Mouse (Mus musculus) midbrain, postnatal 0 days (tissue): ENCODE measurements around the gene Gnptg. TPM values are rescaled to one million over a fixed set of nuclear protein-coding genes. Genes with fewer than 3 reads are reported as not detected.
"Not testable (repeated sequence)": the region's sequence is repeated elsewhere in the genome, so short reads cannot be mapped to it uniquely, and the experiment has no call there.

Experiments used
- ATAC-seq: fragments of 200-750 bp; cut with Nextera tagmentation; 2 replicates; pipeline ENCODE4 v1.8.0; 2017; ENCODE audit warnings: moderate number of reproducible peaks, mild to moderate bottlenecking, moderate TSS enrichment, moderate library complexity; ENCODE audit not compliant: low FRiP score
- DNase-seq: peaks from one replicate; pipeline ENCODE4 v3.0.0-alpha.2; 2015; ENCODE audit warnings: low spot score
- H3K27ac ChIP-seq: fragments of 300-500 bp; sonication (generic); 2 replicates; pipeline ENCODE4 v1.5.1; 2014; ENCODE audit warnings: low read depth, mild to moderate bottlenecking, low read length, mixed read lengths
- H3K27me3 ChIP-seq: fragments of 300-500 bp; sonication (generic); 2 replicates; pipeline ENCODE4 v1.6.1; 2014; ENCODE audit warnings: low read length, control low read depth, mixed read lengths; ENCODE audit not compliant: insufficient read depth
- H3K36me3 ChIP-seq: fragments of 300-500 bp; sonication (generic); 2 replicates; pipeline ENCODE4 v1.6.1; 2014; ENCODE audit warnings: low read length, control low read depth, mixed read lengths; ENCODE audit not compliant: insufficient read depth
- H3K4me1 ChIP-seq: fragments of 300-500 bp; sonication (generic); 2 replicates; pipeline ENCODE4 v1.6.1; 2014; ENCODE audit warnings: mild to moderate bottlenecking, control low read depth, antibody characterized with exemption, low read length, mixed read lengths; ENCODE audit not compliant: insufficient read depth
- H3K4me2 ChIP-seq: fragments of 300-500 bp; sonication (generic); 2 replicates; pipeline ENCODE4 v1.6.1; 2014; ENCODE audit warnings: low read depth, mild to moderate bottlenecking, low read length, mixed read lengths; ENCODE audit not compliant: poor library complexity, severe bottlenecking
- H3K4me3 ChIP-seq: fragments of 300-500 bp; sonication (generic); 2 replicates; pipeline ENCODE4 v1.5.1; 2014; ENCODE audit warnings: low read depth, mild to moderate bottlenecking, low read length, moderate library complexity
- H3K9ac ChIP-seq: fragments of 300-500 bp; sonication (generic); replicated peaks from 2 replicates; pipeline ENCODE4 v1.6.1; 2014; ENCODE audit warnings: mild to moderate bottlenecking, low read length, moderate library complexity, mixed read lengths; ENCODE audit not compliant: poor library complexity, severe bottlenecking
- H3K9me3 ChIP-seq: fragments of 300-500 bp; sonication (generic); 2 replicates; pipeline ENCODE4 v1.6.1; 2016; ENCODE audit warnings: low read length, control low read depth
- CTCF ChIP-seq: IDR thresholded peaks from 2 replicates; pipeline ENCODE4 v1.5.1; 2016; ENCODE audit warnings: antibody characterized with exemption, mild to moderate bottlenecking
- WGBS: fragments of 180-500 bp; shearing (Covaris S2); extraction: QIAGEN DNeasy Blood & Tissue Kit; methylation state at CpG from one replicate; pipeline ENCODE4 v1.1.7; 2014; 5-methylcytosine and 5-hydroxymethylcytosine counted together
- polyA plus RNA-seq: library from polyadenylated mRNA; unstranded; fragments of >200 nt; fragmentation: Nextera tagmentation; extraction: Ambion mirVana; gene quantifications from 2 replicates; pipeline ENCODE4 v1.2.1, GENCODE M21; 2015
- total RNA-seq: library from RNA; depleted of rRNA; stranded (reverse); fragments of >200 nt; gene quantifications from 2 replicates; pipeline ENCODE4 v1.2.3, GENCODE M21; 2014

The Gnptg gene
- total and polyA plus RNA-seq, 2 experiments from 2014 or later: 104 to 127 TPM

- ATAC-seq: no peak
- H3K4me3 ChIP-seq: no peak overlapping the region
- H3K9ac ChIP-seq: no peak overlapping the region
- H3K36me3 ChIP-seq: peaks cover 53% of the 10 kb centered on the region
- H3K27ac ChIP-seq: no peak overlapping the region
- no peaks in the 10 kb centered on the region for H3K4me1 ChIP-seq
- H3K9me3 ChIP-seq: no peaks in the 10 kb centered on the region
- TF ChIP-seq CTCF: no peak
- H3K27me3 ChIP-seq: no peaks in the 10 kb centered on the region
- DNase-seq: no peak
- H3K4me2 ChIP-seq: no peak overlapping the region
- 92% methylated on average over 3 of the region's 3 CpGs for WGBS
These were observed 9.2 kb downstream of the Gnptg start for GRCm38 (mm10) chr17:25230700-25231099.

- H3K27ac ChIP-seq, H3K9ac ChIP-seq, H3K4me3 ChIP-seq, H3K9me3 ChIP-seq, H3K27me3 ChIP-seq, H3K4me1 ChIP-seq, DNase-seq, H3K4me2 ChIP-seq, ATAC-seq: not testable (repeated sequence)
- WGBS: 78% methylated on average over 16 of the region's 17 CpGs
- H3K36me3 ChIP-seq: peaks cover 54% of the 10 kb centered on the region
These were observed 9.8 kb downstream of the Gnptg start for GRCm38 (mm10) chr17:25230014-25230655.

- Histone ChIP-seq H3K4me2 (no peak overlapping the region), H3K9ac (no peak overlapping the region), H3K27me3 (no peaks in the 10 kb centered on the region), H3K36me3 (peaks cover 48% of the 10 kb centered on the region), H3K27ac (no peak overlapping the region), H3K4me1 (no peaks in the 10 kb centered on the region), H3K9me3 (no peaks in the 10 kb centered on the region), H3K4me3 (no peak overlapping the region)
- ATAC-seq (no peak), DNase-seq (no peak)
- WGBS: 88% methylated on average over 5 of the region's 5 CpGs
- no peak for TF ChIP-seq CTCF
These were observed 11.9 kb downstream of the Gnptg start for GRCm38 (mm10) chr17:25227991-25228390.

- H3K9me3 ChIP-seq: no peaks in the 10 kb centered on the region
- peaks cover 40% of the 10 kb centered on the region for H3K36me3 ChIP-seq
- H3K27me3 ChIP-seq: no peaks in the 10 kb centered on the region
- ATAC-seq (no peak), DNase-seq (no peak)
- peaks cover 5% of the 10 kb centered on the region; the same call in 1 of the 2 replicates for H3K4me1 ChIP-seq
- no peak overlapping the region for H3K4me3 ChIP-seq
- WGBS: 87% methylated on average over 4 of the region's 4 CpGs
- no peak overlapping the region for H3K27ac ChIP-seq
- no peak for TF ChIP-seq CTCF
- H3K9ac ChIP-seq: no peak overlapping the region
- no peak overlapping the region for H3K4me2 ChIP-seq
These were observed 14.3 kb downstream of the Gnptg start for GRCm38 (mm10) chr17:25225659-25226058.

GRCm38 (mm10) chr17:25224586-25225222 lies 15.2 kb downstream of the Gnptg start:
- H3K9ac ChIP-seq: no peak overlapping the region
- H3K4me3 ChIP-seq: no peak overlapping the region
- no peak for DNase-seq
- ATAC-seq: no peak
- 85% methylated on average over 7 of the region's 7 CpGs for WGBS
- no peak overlapping the region for H3K27ac ChIP-seq
- H3K9me3 ChIP-seq: no peaks in the 10 kb centered on the region
- peaks cover 36% of the 10 kb centered on the region for H3K36me3 ChIP-seq
- no peaks in the 10 kb centered on the region for H3K27me3 ChIP-seq
- H3K4me2 ChIP-seq: no peak overlapping the region
- H3K4me1 ChIP-seq: peaks cover 5% of the 10 kb centered on the region; the same call in 1 of the 2 replicates
- no peak for TF ChIP-seq CTCF

- no peaks in the 10 kb centered on the region for H3K27me3 ChIP-seq
- peaks cover 5% of the 10 kb centered on the region; the same call in 1 of the 2 replicates for H3K4me1 ChIP-seq
- H3K9ac ChIP-seq: peak overlapping the region; percentile 55
- peaks cover 36% of the 10 kb centered on the region for H3K36me3 ChIP-seq
- TF ChIP-seq CTCF: no peak
- peak overlapping the region; percentile 70 for H3K27ac ChIP-seq
- DNase-seq (no peak), ATAC-seq (no peak)
- peak overlapping the region; percentile 49 for H3K4me2 ChIP-seq
- 37% methylated on average over 6 of the region's 6 CpGs for WGBS
- H3K4me3 ChIP-seq: peak overlapping the region; percentile 35
- H3K9me3 ChIP-seq: no peaks in the 10 kb centered on the region
These were observed 16.8 kb downstream of the Gnptg start for GRCm38 (mm10) chr17:25222951-25223601.

GRCm38 (mm10) chr17:25222504-25222940 lies 17.4 kb downstream of the Gnptg start:
- not testable (repeated sequence) for H3K9me3 ChIP-seq, H3K4me1 ChIP-seq, H3K27me3 ChIP-seq
- DNase-seq (peak; percentile 19), ATAC-seq (peak; percentile 95)
- Histone ChIP-seq H3K4me3 (peak overlapping the region; percentile 35), H3K27ac (peak overlapping the region; percentile 70), H3K36me3 (peaks cover 38% of the 10 kb centered on the region), H3K4me2 (peak overlapping the region; percentile 64), H3K9ac (peak overlapping the region; percentile 55)
- 13% methylated on average over 11 of the region's 28 CpGs for WGBS
